Mouse (Mus musculus) forebrain, embryonic 12.5 days (tissue): ENCODE measurements around the gene Cdh24. TPM values are rescaled to one million over a fixed set of nuclear protein-coding genes. Genes with fewer than 3 reads are reported as not detected.
"Not testable (repeated sequence)": the region's sequence is repeated elsewhere in the genome, so short reads cannot be mapped to it uniquely, and the experiment has no call there.

Source experiments
- ATAC-seq: fragments of 200-750 bp; cut with Nextera tagmentation; 2 replicates; pipeline ENCODE4 v1.8.0; 2017; ENCODE audit warnings: moderate TSS enrichment; ENCODE audit not compliant: low FRiP score
- H3K27ac ChIP-seq: fragments of 300-500 bp; sonication (generic); 2 replicates; pipeline ENCODE4 v1.5.1; 2016; ENCODE audit warnings: mild to moderate bottlenecking
- H3K27me3 ChIP-seq: fragments of 300-500 bp; sonication (generic); 2 replicates; pipeline ENCODE4 v1.6.1; 2016; ENCODE audit warnings: mild to moderate bottlenecking
- H3K36me3 ChIP-seq: fragments of 300-500 bp; sonication (generic); replicated peaks from 2 replicates; pipeline ENCODE4 v1.6.1; 2016; ENCODE audit warnings: mild to moderate bottlenecking
- H3K4me1 ChIP-seq: fragments of 300-500 bp; sonication (generic); 2 replicates; pipeline ENCODE4 v1.6.1; 2016
- H3K4me2 ChIP-seq: fragments of 300-500 bp; sonication (generic); 2 replicates; pipeline ENCODE4 v1.6.1; 2016; ENCODE audit warnings: mild to moderate bottlenecking, moderate library complexity
- H3K4me3 ChIP-seq: fragments of 300-500 bp; sonication (generic); replicated peaks from 2 replicates; pipeline ENCODE4 v1.5.1; 2016; ENCODE audit warnings: mild to moderate bottlenecking
- H3K9ac ChIP-seq: fragments of 300-500 bp; sonication (generic); 2 replicates; pipeline ENCODE4 v1.6.1; 2016; ENCODE audit warnings: mild to moderate bottlenecking
- H3K9me3 ChIP-seq: fragments of 300-500 bp; sonication (generic); 2 replicates; pipeline ENCODE4 v1.6.1; 2016
- WGBS: fragments of 180-500 bp; shearing (Covaris S2); methylation state at CpG from one replicate; pipeline ENCODE4 v1.1.7; 2016; 5-methylcytosine and 5-hydroxymethylcytosine counted together
- polyA plus RNA-seq: library from polyadenylated mRNA; unstranded; fragments of >200 nt; fragmentation: Nextera tagmentation; extraction: Ambion mirVana; gene quantifications from 2 replicates; pipeline ENCODE4 v1.2.1, GENCODE M21; 2016

The Cdh24 gene
- polyA plus RNA-seq, 1 experiment from 2014 or later: 10.7 TPM

DNA sequence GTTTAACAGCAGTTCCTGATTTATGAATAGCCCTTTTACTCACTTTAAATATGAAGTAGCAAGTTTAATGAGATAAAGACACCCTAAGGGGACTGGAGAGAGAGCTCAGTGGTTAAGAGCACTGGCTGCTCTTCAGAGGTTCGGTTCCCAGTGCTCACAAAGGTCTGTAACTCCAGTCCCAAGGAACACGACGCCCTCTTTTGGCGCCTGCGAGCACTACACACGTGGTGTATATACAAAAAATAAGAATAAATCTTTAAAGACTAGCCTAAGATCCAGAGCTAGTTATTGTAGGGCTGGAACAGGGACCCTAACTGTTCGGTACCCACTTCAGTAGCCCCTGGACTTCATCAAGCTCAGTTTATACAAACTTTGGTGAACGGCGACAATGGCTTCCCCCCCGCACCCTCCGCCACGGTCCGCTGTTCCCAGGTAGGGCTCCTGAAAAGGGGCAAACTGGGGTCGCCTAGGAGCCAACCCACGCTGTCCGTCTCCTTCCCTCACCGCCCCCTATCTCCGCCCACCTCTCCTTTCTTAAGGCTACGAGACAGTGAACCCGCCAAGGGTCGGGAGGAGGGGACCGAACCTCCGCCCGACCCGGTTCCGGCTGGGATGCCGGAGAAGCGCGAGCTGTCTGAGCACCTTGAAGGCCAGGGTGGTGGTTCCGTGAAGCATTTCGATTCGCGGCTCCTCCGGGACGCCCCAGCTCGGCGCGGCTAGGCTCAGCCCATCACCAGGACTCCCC is 23.8 kb downstream of the Cdh24 start:
- H3K4me3 ChIP-seq: peak overlapping the region; percentile 88
- whole genome bisulfite sequencing: 1% methylated on average over 38 of the region's 38 CpGs
- no peaks in the 10 kb centered on the region for H3K27me3 ChIP-seq
- peak overlapping the region; percentile 90 for H3K9ac ChIP-seq
- H3K36me3 ChIP-seq: peaks cover 35% of the 10 kb centered on the region
- peak overlapping the region; percentile 75 for H3K4me2 ChIP-seq
- ATAC-seq: peak; percentile 51; the same call in 1 of the 2 replicates
- H3K4me1 ChIP-seq: peaks cover 11% of the 10 kb centered on the region
- peak overlapping the region; percentile 76 for H3K27ac ChIP-seq
- no peaks in the 10 kb centered on the region for H3K9me3 ChIP-seq

DNA sequence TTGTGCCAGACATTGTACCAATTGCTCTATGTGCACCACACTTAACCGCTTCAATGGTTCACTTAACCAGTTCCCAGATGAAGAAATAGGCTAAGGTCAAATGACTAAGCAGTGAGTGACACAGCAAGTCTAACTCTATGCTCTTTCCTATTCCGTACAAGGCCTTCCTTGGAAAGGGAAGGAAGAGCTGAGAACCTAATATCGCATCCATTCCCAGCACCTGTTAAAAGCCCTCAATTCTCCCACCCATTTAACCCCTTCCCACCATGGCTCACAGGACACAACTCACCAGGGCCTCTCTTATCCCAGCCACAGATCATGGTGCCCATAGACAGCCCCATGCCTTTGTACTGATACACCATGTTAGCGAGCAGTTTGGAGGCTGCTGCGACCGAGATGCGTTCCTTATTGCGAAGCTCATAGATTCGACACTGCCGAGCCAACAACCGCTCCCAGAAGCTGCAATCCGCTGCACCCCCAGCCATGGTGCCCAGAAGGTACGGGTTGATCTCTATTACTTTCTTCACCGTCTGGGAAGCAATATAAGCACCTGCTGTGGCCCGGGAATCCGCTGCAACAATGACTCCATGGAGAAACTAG is 24.8 kb downstream of the Cdh24 start:
- Histone ChIP-seq H3K27me3 (no peaks in the 10 kb centered on the region), H3K27ac (no peak overlapping the region), H3K9ac (no peak overlapping the region), H3K9me3 (no peaks in the 10 kb centered on the region), H3K4me2 (peak overlapping the region; percentile 75), H3K4me1 (peaks cover 11% of the 10 kb centered on the region), H3K4me3 (no peak overlapping the region), H3K36me3 (peaks cover 40% of the 10 kb centered on the region)
- no peak for ATAC-seq
- whole genome bisulfite sequencing: 92% methylated on average over 16 of the region's 16 CpGs

DNA sequence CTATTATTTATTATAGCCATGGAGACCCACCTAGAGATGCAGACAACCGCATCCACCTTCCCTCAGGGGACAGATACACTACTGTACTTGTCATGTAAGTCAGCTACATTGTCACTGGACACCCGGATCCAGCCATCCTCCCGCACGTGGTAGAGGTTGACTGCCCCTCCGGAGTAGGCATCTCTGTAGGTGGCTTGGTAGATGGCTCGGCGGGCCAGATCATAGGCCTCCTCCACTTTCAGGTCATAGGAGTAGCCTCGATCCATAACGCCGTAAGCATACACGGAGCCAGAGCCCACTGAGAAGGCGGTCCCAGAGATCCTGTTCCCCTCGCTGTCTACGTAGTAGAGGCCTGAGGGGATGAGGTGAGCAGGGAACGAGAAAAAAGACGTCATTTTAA is 27.0 kb downstream of the Cdh24 start:
- H3K9ac ChIP-seq, ATAC-seq, H3K4me2 ChIP-seq, H3K27ac ChIP-seq, H3K27me3 ChIP-seq, H3K9me3 ChIP-seq, H3K4me3 ChIP-seq: not testable (repeated sequence)
- peaks cover 40% of the 10 kb centered on the region for H3K36me3 ChIP-seq
- peaks cover 11% of the 10 kb centered on the region for H3K4me1 ChIP-seq
- 93% methylated on average over 16 of the region's 16 CpGs for WGBS

DNA sequence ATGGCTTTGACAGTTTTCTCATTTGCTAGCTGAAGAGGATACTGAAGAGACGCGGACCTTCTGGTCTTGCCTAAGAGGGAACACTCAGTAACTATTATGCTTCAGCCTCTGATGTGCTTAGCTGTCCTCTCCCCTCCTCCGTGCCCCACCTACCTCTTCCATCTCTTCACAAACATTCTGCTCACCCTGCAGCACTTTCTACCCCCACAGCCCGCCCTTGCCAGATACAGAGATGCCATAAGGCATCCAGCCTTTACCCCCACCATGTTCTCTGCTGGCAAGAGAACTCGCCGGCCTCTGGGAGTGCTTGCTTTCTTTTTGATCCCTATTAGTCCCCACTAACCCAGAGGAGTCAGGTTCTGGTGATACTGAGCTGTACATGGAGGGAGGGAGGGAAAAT is 30.5 kb downstream of the Cdh24 start:
- H3K27ac ChIP-seq: peak overlapping the region; percentile 32; the same call in 1 of the 2 replicates
- no peaks in the 10 kb centered on the region for H3K27me3 ChIP-seq
- peaks cover 31% of the 10 kb centered on the region for H3K36me3 ChIP-seq
- H3K4me3 ChIP-seq: no peak overlapping the region
- ATAC-seq: no peak
- 85% methylated on average over 6 of the region's 6 CpGs for WGBS
- peaks cover 6% of the 10 kb centered on the region; the same call in 1 of the 2 replicates for H3K4me1 ChIP-seq
- H3K9me3 ChIP-seq: no peaks in the 10 kb centered on the region
- H3K4me2 ChIP-seq: no peak overlapping the region
- no peak overlapping the region for H3K9ac ChIP-seq

DNA sequence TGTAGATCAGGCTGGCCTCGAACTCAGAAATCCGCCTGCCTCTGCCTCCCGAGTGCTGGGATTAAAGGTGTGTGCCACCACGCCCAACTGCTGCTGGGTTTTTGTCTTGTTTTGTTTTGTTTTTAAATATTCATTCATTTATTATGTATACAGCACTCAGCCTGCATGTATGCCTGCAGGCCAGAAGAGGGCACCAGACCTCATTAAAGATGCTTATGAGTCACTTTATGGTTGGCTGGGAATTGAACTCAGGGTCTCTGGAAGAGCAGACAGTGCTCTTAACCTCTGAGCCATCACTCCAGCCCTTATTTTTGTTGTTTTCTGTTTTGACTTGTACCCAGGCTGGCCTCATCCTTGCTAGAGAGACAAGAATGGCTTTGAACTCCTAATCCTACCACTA is 31.2 kb downstream of the Cdh24 start:
- Histone ChIP-seq H3K27me3 (no peaks in the 10 kb centered on the region), H3K9me3 (no peaks in the 10 kb centered on the region), H3K9ac (no peak overlapping the region), H3K4me3 (no peak overlapping the region), H3K36me3 (peaks cover 24% of the 10 kb centered on the region), H3K4me2 (no peak overlapping the region), H3K4me1 (peaks cover 8% of the 10 kb centered on the region), H3K27ac (no peak overlapping the region)
- no peak for ATAC-seq
- WGBS: 71% methylated on average over 4 of the region's 4 CpGs

DNA sequence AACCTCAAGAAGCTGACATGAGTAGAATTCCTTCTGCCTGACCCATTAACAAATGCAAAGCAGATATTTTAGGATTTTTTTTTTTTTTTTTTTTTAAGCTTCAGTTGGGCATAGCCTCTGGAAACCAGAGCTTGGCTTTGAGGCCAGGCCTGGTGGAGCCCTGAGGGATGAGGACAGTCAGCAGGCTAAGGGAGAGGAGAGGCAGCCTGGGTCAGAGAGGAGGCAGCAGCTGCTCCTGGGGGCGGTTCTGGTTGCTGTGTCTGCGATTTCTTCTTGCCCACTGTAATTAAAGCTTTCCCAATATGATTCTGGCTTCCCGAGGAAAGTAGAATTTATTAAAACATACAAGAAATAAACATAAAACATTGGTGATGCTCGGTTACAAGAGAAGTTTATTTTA is 31.9 kb downstream of the Cdh24 start:
- 75% methylated on average over 4 of the region's 4 CpGs for WGBS
- no peak overlapping the region for H3K4me2 ChIP-seq
- no peak overlapping the region for H3K4me3 ChIP-seq
- no peaks in the 10 kb centered on the region for H3K27me3 ChIP-seq
- H3K36me3 ChIP-seq: peaks cover 17% of the 10 kb centered on the region
- ATAC-seq: no peak
- no peak overlapping the region for H3K27ac ChIP-seq
- no peak overlapping the region for H3K9ac ChIP-seq
- H3K9me3 ChIP-seq: no peaks in the 10 kb centered on the region
- H3K4me1 ChIP-seq: peaks cover 15% of the 10 kb centered on the region

DNA sequence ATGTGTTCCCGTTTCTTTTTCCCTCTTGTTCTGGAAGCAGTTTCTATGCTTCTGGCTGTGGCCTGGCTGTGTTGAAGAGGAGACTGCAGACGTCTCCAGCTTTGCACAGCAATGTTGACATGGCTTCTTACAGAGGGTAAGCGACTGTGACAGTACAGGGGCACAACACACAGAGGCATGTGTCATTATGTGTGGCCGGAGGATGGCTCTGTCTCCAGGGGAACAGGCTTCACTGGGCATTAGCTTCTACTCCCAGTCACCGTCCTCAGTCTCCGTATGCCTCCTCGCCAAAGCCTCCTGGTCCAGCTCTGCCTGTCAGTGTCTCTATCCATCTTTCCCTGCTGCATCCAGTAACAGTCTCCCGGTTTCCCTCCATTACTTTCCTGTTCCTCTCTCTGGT is 33.9 kb downstream of the Cdh24 start:
- no peak for ATAC-seq
- H3K4me1 ChIP-seq: peaks cover 28% of the 10 kb centered on the region
- no peak overlapping the region for H3K4me3 ChIP-seq
- H3K9me3 ChIP-seq: no peaks in the 10 kb centered on the region
- H3K9ac ChIP-seq: no peak overlapping the region
- 59% methylated on average over 8 of the region's 8 CpGs for WGBS
- peaks cover 5% of the 10 kb centered on the region for H3K36me3 ChIP-seq
- H3K4me2 ChIP-seq: no peak overlapping the region
- no peaks in the 10 kb centered on the region for H3K27me3 ChIP-seq
- H3K27ac ChIP-seq: no peak overlapping the region

DNA sequence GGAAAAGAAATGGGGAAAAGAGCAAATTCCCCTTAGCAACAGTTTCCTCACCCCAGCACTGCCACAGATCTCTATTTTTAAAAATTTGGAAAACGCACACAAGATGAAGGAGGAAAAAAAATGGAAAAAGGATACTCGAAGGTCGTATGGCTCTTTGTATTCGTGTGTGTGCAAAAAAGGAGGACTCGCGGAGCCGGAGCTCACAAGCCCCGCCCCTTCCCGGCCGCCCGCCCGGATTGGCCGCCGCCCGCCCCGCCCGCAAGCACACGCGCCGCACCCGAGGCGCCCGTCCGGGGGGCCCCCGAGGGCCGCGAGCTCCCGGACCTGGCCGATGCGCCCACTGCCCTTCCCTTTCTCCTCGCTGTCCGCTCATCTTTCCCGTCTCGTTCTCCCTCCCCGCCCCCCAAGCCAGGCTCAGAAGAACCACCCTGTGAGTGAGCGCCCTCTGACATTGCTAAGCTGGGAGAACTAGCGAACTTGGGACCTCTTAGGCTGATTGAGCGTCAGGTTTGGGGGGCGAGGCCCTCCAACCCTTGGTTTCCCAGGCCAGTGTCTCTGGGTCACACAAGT is 35.3 kb downstream of the Cdh24 start, which contains the start of gene 4931414P19Rik:
4931414P19Rik (minus strand) TSS at position 242 of the 570 bp plus-strand sequence.
- Histone ChIP-seq H3K4me2 (peak within 1 kb of the TSS; percentile 62), H3K4me3 (peak within 1 kb of the TSS; percentile 51), H3K36me3 (no peaks in the 10 kb centered on the region), H3K27me3 (no peaks in the 10 kb centered on the region), H3K9me3 (no peaks in the 10 kb centered on the region), H3K27ac (peak within 1 kb of the TSS; percentile 70), H3K9ac (peak within 1 kb of the TSS; percentile 68), H3K4me1 (peaks cover 29% of the 10 kb centered on the region)
- ATAC-seq: peak; percentile 59
- WGBS: under 1% methylated on average over 38 of the region's 39 CpGs

DNA sequence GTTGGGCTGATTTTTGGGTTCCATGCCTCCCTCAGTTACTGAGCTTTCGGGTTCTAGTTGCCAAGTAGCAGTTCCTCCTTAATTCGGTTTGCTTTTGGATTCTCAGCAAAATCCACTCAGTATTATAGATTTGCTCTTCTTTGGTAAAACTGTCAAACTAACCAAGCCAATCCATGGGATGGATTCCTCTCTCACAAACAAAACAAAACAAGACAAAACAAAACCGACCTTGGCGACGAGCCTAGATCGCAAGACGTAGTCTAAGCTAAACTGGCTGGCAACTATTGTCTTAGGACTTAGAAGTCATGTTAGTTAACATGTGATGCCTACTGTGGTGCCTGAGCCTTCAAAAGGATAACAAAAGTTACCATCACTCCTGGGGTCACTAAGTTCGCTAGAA is 37.5 kb downstream of the Cdh24 start:
- H3K9me3 ChIP-seq: no peaks in the 10 kb centered on the region
- no peaks in the 10 kb centered on the region for H3K27me3 ChIP-seq
- peaks cover 29% of the 10 kb centered on the region for H3K4me1 ChIP-seq
- peak overlapping the region; percentile 92 for H3K27ac ChIP-seq
- H3K4me2 ChIP-seq: peak overlapping the region; percentile 55
- H3K4me3 ChIP-seq: peak overlapping the region; percentile 67
- H3K9ac ChIP-seq: 0 out of 2 replicates have a peak overlapping the region, but pooled peaks have one; percentile 78
- no peak for ATAC-seq
- H3K36me3 ChIP-seq: no peaks in the 10 kb centered on the region
- 86% methylated on average over 8 of the region's 8 CpGs for WGBS

DNA sequence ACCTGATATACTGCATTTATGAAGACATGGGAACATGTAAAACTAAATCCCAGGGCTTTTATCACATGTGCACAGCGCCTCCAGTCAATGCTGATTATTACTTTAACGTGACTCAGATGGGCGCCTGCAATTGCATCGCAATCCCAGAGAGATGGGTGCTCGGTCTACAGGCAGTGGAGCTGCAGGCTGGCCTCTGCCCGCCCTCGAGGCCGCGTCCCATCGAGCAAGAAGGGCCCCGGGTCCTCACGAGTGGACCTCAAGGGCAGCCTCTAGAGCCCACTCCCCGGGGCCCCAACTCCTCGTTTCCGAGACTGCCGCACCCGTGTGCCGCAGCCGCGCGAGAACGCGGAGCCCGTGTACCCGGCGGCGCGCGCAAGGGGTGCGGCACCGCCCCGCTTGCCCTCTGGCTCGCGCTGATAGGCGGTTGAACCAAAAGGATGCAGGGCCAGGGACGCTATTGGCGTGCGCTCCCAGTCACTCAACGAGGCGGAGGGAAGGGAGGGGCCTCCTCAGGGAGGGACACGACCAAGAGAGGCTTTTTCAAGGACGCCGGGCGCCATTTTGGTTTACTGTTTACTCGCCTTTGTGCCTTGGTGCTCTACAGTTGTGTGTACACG is 38.0 kb downstream of the Cdh24 start:
- under 1% methylated on average over 46 of the region's 46 CpGs for WGBS
- peak overlapping the region; percentile 67 for H3K4me3 ChIP-seq
- H3K4me1 ChIP-seq: peaks cover 29% of the 10 kb centered on the region
- peak overlapping the region; percentile 78 for H3K9ac ChIP-seq
- H3K27me3 ChIP-seq: no peaks in the 10 kb centered on the region
- peak overlapping the region; percentile 92 for H3K27ac ChIP-seq
- H3K9me3 ChIP-seq: no peaks in the 10 kb centered on the region
- H3K4me2 ChIP-seq: peak overlapping the region; percentile 55
- H3K36me3 ChIP-seq: no peaks in the 10 kb centered on the region; the same call in 1 of the 2 replicates
- peak; percentile 100 for ATAC-seq

DNA sequence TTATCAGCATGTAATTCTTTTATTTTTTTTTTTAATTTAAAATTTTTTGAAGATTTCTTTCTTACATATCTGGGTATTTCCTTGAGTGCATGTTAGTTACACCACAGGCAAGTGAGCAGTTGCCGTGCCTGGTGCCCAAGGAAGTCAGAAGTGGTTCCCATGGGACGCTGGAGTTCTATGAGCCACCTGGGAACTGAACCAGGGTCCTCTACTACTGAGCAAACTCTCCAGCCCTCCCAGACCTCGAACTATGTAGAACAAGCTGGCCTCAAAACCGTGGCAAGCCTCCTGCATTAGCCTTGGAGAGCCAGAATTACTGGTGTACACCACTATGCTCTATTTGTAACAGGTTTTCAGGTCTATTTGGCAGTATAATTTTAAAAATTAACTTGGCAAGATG is 38.6 kb downstream of the Cdh24 start:
- Histone ChIP-seq H3K9ac (peak overlapping the region; percentile 78), H3K9me3 (no peaks in the 10 kb centered on the region), H3K4me3 (peak overlapping the region; percentile 67), H3K27me3 (no peaks in the 10 kb centered on the region), H3K4me2 (peak overlapping the region; percentile 55), H3K4me1 (peaks cover 29% of the 10 kb centered on the region), H3K27ac (peak overlapping the region; percentile 92), H3K36me3 (no peaks in the 10 kb centered on the region; the same call in 1 of the 2 replicates)
- ATAC-seq: peak; percentile 15; the same call in 1 of the 2 replicates
- WGBS: 49% methylated on average over 4 of the region's 4 CpGs

DNA sequence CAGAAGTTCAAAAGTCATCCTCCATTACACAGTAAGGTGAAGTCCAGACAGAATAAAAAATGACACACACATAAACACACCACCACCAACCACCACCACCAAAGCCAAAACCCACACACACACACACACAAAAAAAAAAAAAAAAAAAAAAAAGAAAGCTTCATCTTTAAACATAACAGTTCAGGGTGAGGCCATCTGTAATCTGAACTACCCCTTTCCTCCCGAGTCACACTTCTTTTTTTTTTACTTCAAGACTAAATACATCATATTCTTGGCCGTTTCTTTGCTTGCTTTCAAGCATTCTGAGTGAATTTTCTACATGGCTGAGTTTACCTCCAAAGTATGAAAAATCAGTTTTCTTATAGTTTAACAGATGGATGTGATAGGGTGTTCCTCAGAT is 39.6 kb downstream of the Cdh24 start:
- H3K27me3 ChIP-seq: no peaks in the 10 kb centered on the region
- no peak for ATAC-seq
- no peaks in the 10 kb centered on the region for H3K9me3 ChIP-seq
- H3K27ac ChIP-seq: no peak overlapping the region
- no peak overlapping the region for H3K4me3 ChIP-seq
- WGBS: 80% methylated on average over 2 of the region's 2 CpGs
- no peak overlapping the region for H3K4me2 ChIP-seq
- peaks cover 29% of the 10 kb centered on the region for H3K4me1 ChIP-seq
- H3K9ac ChIP-seq: no peak overlapping the region
- H3K36me3 ChIP-seq: peaks cover 2% of the 10 kb centered on the region; the same call in 1 of the 2 replicates
